Mouse (Mus musculus) Muller cell, postnatal 12 days (primary cell): Measurements from ENCODE around the gene Arhgap1.
"Not testable (repeated sequence)": the region's sequence is repeated elsewhere in the genome, so short reads cannot be mapped to it uniquely, and the experiment has no call there.

ENCODE experiments used
- DNase-seq: peaks from one replicate; pipeline ENCODE4 v3.0.0-alpha.2; 2015; ENCODE audit errors: inconsistent ontology term

Arhgap1 gene

GRCm38 (mm10) chr2:91649553-91650359 is at the start of gene Arhgap1, which contains the start of gene Zfp408:
Arhgap1 (plus strand) TSS chr2:91649860.
Zfp408 (minus strand) TSS chr2:91649791.
- DNase-seq, result peak; percentile 98

GRCm38 (mm10) chr2:91600475-91600874 is 49.2 kb upstream of the Arhgap1 start:
- no peak for DNase-seq

DNA sequence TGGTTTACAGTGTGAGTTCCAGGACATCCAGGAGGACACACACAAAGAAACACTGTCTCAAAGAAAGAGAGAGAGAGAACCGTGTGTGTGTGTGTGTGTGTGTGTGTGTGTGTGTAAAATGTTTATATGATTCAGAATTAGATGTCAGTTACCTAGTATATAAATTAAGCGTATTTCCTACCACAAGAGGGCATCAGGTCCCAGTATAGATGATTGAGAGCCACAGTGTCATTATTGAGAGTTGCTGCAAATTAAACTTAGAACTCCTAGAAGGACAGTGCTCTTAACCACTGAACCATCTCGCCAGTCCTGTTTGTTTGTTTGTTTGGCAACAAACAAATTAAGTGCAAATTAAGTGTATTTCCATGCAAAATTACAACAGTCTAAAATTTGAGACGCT is 47.3 kb upstream of the Arhgap1 start:
- no peak for DNase-seq

DNA sequence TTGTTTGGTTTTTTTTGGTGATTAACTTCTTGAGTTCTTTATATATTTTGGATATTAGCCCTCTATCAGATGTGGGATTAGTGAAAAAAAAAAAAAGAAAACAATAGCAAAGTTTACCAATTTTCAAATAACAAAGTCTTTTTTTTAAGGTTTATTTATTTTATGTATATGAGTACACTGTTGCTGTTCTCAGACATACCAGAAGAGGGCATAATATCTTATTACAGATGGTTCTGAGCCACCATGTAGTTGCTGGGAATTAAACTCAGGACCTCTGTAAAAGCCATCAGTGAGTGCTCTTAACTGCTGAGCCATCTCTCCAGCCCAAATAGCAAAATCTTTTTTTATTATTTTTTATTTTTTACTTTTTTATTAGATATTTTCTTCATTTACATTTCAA is 40.3 kb upstream of the Arhgap1 start:
- DNase-seq, result not testable (repeated sequence)

DNA sequence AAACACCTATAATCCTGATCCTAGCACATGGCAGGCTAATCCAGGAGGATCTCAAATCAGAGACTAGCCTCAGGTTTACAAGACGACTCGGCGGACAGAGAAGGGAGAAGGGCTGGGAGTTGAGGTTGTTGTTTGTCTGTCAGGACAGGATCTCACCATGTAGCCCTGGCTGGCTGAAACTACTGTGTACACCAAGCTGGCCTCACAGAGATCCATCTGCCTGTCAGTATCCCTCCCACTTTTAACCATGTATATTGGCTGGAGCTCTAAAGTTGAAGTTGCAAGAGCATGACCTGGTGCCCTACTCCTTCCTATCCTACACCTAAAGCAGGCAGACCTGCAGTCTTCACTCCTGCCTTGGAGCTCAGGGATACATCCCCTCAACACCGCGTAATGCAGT is 27.3 kb upstream of the Arhgap1 start:
- DNase-seq, result no peak

- not testable (repeated sequence) for DNase-seq
These were observed 26.3 kb upstream of the Arhgap1 start for GRCm38 (mm10) chr2:91623366-91623765.

GRCm38 (mm10) chr2:91627486-91627885 is 22.2 kb upstream of the Arhgap1 start:
- no peak for DNase-seq

GRCm38 (mm10) chr2:91628171-91628570 is 21.5 kb upstream of the Arhgap1 start:
- DNase-seq, result no peak

DNA sequence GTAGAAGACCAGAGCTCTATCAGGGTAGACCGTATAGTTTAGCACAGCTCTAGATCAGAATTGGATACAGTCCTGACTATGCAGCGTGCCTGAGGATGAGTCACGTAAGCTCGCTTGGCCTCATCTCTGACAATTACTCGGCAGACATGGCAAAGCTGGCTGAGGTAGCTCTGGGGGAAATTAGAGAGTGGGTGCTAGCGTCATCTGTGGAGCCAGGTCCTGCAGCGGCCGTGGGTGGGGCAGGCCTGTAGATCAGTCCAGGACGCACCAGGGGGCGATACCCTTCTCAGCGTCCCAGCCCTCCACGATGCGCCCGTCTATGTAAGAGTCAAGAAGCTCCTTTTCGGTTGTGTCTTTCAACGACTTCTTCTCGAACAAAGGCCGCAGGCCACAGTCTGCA is 20.0 kb upstream of the Arhgap1 start:
- no peak for DNase-seq

GRCm38 (mm10) chr2:91630384-91630783 is 19.3 kb upstream of the Arhgap1 start:
- DNase-seq, result no peak

DNA sequence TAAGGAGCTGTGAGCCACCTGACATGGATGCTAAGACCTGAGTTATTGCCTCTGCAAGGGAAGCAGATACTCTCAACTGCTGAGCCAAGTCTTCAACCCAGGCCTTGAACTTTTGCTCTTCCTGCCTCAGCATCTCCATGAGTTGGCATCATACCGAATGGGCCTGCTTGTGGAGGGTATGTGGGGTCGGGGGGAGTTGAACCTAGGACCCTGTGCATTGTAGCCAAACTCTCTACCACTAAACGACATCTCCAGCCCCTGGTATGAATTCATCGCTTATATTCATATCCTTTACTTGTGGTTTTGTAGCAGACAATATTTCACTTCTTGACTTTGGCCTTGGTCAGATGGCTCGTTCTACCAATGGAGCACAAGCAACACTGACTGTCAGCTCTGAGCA is 17.8 kb upstream of the Arhgap1 start:
- DNase-seq, result no peak

DNA sequence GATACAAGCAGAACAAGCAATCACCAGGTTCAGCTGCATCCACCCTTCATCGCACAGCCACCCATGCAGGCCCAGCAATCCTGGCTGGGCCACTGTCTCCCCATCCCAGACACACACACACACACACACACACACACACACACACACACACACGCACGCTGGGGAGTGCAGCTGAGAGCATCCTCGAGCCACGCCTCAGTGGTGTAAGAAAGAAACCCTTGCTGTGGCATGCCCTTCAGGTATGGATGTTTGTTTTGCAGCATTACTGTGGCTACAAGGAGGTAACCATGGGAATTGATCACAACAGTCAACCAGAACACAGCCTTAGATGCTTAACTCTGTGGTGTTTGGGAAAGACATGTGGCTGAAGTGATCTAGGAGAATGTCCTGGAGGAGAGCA is 17.3 kb upstream of the Arhgap1 start:
- DNase-seq, result no peak

GRCm38 (mm10) chr2:91633334-91633977 is 16.2 kb upstream of the Arhgap1 start:
- DNase-seq, result no peak

- DNase-seq, result no peak
These were observed 14.8 kb upstream of the Arhgap1 start for GRCm38 (mm10) chr2:91634841-91635240.

- no peak for DNase-seq
These were observed 14.2 kb upstream of the Arhgap1 start for GRCm38 (mm10) chr2:91635486-91635885.

DNA sequence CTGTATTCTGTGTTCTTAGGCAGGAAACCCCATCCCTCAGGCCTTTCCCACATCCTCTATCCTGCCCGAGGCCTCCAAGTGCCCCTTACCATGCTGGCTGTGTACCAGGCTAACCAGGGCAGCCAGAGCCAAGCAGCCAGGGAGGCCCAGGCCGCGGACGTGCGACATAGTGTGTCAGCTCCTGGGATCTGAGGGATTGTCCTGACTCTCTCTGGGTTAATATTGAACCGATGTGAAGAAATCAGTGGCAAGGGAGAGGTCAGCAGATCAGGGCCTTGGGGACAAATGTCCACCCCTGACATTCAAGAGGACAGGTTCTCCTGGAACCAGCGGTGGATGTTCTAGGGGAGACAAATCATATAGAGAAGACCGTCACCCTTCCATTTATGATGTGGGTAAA is 13.4 kb upstream of the Arhgap1 start, which contains the start of gene F2:
Gene F2, minus strand, starts transcription at position 186 of the 400 bp plus-strand sequence.
- DNase-seq, result no peak

GRCm38 (mm10) chr2:91636727-91637338 is 12.8 kb upstream of the Arhgap1 start:
- DNase-seq, result no peak

DNA sequence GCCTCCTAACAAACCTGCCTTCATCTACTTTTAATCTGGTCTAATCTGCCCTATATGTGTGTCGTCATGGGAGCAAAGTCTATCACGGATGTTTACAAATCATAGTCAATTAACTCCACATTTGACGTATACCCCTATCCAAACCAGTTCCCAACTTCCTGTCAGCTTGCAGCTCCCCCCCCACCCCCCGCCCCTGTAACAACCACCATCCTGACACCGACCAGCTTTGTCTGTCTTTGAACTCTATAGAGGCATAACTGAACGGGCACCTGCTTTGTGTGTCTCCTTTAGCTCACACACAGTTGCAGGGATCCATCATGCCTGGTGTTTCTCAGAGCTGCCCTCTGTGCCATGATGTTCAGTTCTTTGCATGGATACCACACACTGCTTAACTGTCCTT is 10.7 kb upstream of the Arhgap1 start:
- no peak for DNase-seq

GRCm38 (mm10) chr2:91642825-91643415 is 6.7 kb upstream of the Arhgap1 start:
- DNase-seq, result no peak

DNA sequence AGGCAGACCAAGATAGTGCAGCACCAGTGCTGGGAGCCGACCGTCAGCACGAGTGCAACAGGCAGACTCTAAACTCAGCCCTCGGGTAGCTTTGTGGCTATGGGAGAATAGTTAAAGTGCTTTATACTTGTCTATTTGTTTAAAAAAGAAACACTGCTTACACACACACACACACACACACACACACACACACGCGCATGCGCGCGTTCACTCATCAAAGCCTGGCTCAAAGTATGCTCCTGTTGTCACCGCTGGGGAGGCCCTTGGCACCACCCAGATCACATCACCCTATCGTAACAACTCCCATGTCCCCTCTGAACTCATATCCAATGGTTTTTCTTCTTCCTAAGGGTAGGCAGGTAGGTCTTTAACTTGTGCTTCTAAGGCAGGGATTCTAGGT is 5.6 kb upstream of the Arhgap1 start:
- no peak for DNase-seq

DNA sequence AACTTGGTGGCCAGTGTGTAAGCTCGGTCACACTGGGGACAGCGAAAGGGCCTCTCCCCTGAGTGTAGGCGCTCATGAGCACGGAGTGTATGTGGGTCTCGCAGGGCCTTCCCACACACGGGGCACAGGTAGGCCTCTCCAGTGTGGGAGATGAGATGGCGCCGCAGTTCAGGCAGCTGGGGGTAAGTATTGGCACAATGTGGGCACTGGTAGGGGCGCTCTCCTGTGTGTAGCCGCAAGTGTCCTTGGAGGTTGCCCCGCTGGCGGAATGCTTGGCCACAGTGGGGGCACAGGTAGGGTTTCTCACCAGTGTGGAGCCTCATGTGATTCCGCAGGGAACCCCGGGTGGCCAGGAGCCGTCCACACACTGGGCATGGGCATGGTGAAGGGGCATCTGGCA is 4.3 kb upstream of the Arhgap1 start:
- no peak for DNase-seq

GRCm38 (mm10) chr2:91645811-91646210 is 3.8 kb upstream of the Arhgap1 start:
- DNase-seq, result no peak
